Mouse (Mus musculus): ENCODE results near the gene Nudt16l1. TPM values are rescaled to one million over a fixed set of nuclear protein-coding genes. Genes with fewer than 3 reads are reported as not detected.

Gene Nudt16l1
- polyA plus RNA-seq, 1 experiment from 2014 or later: 152 TPM

GRCm38 (mm10) chr16:4905591-4905990, 33.0 kb upstream of the Nudt16l1 start:
- peaks cover 16% of the 10 kb centered on the region for H3K36me3 ChIP-seq (ENCODE audit: insufficient read depth, low read length)
- no peak for ATAC-seq (replicated peaks; ENCODE audit: low FRiP score, low read depth)
- H3K4me1 ChIP-seq (replicated peaks; ENCODE audit: insufficient read depth, low read length): 0 out of 2 replicates have a peak, but pooled peaks cover 5% of the 10 kb centered on the region
- WGBS: 40% methylated on average over 1 of the region's 1 CpGs
- no peak overlapping the region for H3K4me2 ChIP-seq (ENCODE audit: low read length)
- no peak overlapping the region for H3K4me3 ChIP-seq (replicated peaks; ENCODE audit: low read depth, low read length)
- no peaks in the 10 kb centered on the region for H3K27me3 ChIP-seq (ENCODE audit: insufficient read depth, low read length)
- H3K27ac ChIP-seq: no peak overlapping the region
- DNase-seq (ENCODE audit: low spot score): no peak
- H3K9ac ChIP-seq (ENCODE audit: low read depth, low read length): no peak overlapping the region
- TF ChIP-seq CTCF (IDR thresholded peaks at IDR 0.05; ENCODE audit: low read depth): no peak
- H3K9me3 ChIP-seq (replicated peaks; ENCODE audit: low read length): no peaks in the 10 kb centered on the region

DNA sequence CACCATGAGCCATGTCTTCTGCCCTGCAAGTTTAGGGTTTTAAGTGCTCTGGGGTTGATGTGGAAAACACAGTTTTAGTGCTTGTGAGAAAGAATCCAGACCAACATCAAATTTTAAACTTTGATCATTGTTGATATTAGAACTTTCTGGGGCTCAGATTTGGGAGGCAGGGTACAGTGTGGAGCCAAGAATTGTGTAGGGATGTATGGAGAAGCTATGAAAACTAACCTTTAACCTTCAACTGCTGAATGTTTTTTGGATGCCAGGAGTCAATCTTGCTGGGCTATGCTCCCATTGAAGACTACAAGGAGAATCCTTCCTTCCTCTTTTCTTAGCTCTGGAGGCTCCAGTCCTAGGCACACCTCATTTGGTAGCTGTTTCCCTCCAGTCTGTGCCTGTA, 32.0 kb upstream of the Nudt16l1 start:
- no peak overlapping the region for H3K4me3 ChIP-seq (replicated peaks; ENCODE audit: low read depth, low read length)
- no peaks in the 10 kb centered on the region for H3K9me3 ChIP-seq (replicated peaks; ENCODE audit: low read length)
- no peak overlapping the region for H3K4me2 ChIP-seq (ENCODE audit: low read length)
- ATAC-seq (replicated peaks; ENCODE audit: low FRiP score, low read depth) (no peak), DNase-seq (ENCODE audit: low spot score) (no peak)
- H3K4me1 ChIP-seq (replicated peaks; ENCODE audit: insufficient read depth, low read length): 0 out of 2 replicates have a peak, but pooled peaks cover 5% of the 10 kb centered on the region
- H3K27ac ChIP-seq: no peak overlapping the region
- no peaks in the 10 kb centered on the region for H3K27me3 ChIP-seq (ENCODE audit: insufficient read depth, low read length)
- peaks cover 26% of the 10 kb centered on the region for H3K36me3 ChIP-seq (ENCODE audit: insufficient read depth, low read length)
- no peak for TF ChIP-seq CTCF (IDR thresholded peaks at IDR 0.05; ENCODE audit: low read depth)
- H3K9ac ChIP-seq (ENCODE audit: low read depth, low read length): no peak overlapping the region

- 61% methylated on average over 2 of the region's 2 CpGs for WGBS
- H3K27me3 ChIP-seq (ENCODE audit: insufficient read depth, low read length): no peaks in the 10 kb centered on the region
- ATAC-seq (replicated peaks; ENCODE audit: low FRiP score, low read depth): no peak
These were observed 31.2 kb upstream of the Nudt16l1 start for GRCm38 (mm10) chr16:4907386-4907785.

DNA sequence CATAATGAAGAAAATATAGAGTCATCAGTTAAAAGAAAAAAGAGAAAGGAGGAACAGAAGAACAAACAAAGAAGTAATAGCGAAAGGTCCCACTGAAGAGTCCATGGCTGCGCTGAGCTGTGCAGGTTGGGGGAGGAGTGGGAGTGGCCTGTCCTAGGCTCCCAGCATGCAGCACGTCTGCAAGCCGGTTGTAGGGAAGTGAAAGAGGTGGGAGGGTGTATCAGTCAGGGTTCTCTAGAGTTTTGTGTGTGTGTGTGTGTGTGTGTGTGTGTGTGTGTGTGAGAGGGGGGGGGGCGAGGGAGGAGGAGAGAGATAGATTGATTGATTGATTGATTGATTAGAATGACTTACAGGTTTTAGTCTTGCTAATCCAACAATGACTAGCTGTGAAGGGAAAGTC, 30.6 kb upstream of the Nudt16l1 start:
- Histone ChIP-seq H3K4me3 (replicated peaks; ENCODE audit: low read depth, low read length) (no peak overlapping the region), H3K9ac (ENCODE audit: low read depth, low read length) (no peak overlapping the region), H3K27ac (no peak overlapping the region), H3K4me1 (replicated peaks; ENCODE audit: insufficient read depth, low read length) (0 out of 2 replicates have a peak, but pooled peaks cover 5% of the 10 kb centered on the region), H3K9me3 (replicated peaks; ENCODE audit: low read length) (no peaks in the 10 kb centered on the region), H3K4me2 (ENCODE audit: low read length) (no peak overlapping the region), H3K36me3 (ENCODE audit: insufficient read depth, low read length) (peaks cover 31% of the 10 kb centered on the region), H3K27me3 (ENCODE audit: insufficient read depth, low read length) (no peaks in the 10 kb centered on the region)
- 54% methylated on average over 4 of the region's 5 CpGs for WGBS
- DNase-seq (ENCODE audit: low spot score): no peak
- ATAC-seq (replicated peaks; ENCODE audit: low FRiP score, low read depth): no peak
- TF ChIP-seq CTCF (IDR thresholded peaks at IDR 0.05; ENCODE audit: low read depth): no peak

More at GRCm38 (mm10) chr16:4907386-4907785, 31.2 kb upstream of the Nudt16l1 start:
- Histone ChIP-seq H3K9ac (ENCODE audit: low read depth, low read length) (no peak overlapping the region), H3K4me1 (replicated peaks; ENCODE audit: insufficient read depth, low read length) (0 out of 2 replicates have a peak, but pooled peaks cover 5% of the 10 kb centered on the region), H3K36me3 (ENCODE audit: insufficient read depth, low read length) (peaks cover 31% of the 10 kb centered on the region), H3K27ac (no peak overlapping the region), H3K4me3 (replicated peaks; ENCODE audit: low read depth, low read length) (no peak overlapping the region), H3K4me2 (ENCODE audit: low read length) (no peak overlapping the region), H3K9me3 (replicated peaks; ENCODE audit: low read length) (no peaks in the 10 kb centered on the region)
- TF ChIP-seq CTCF (IDR thresholded peaks at IDR 0.05; ENCODE audit: low read depth): no peak
- no peak for DNase-seq (ENCODE audit: low spot score)

- H3K9me3 ChIP-seq (replicated peaks; ENCODE audit: low read length): no peaks in the 10 kb centered on the region
- no peak overlapping the region for H3K4me2 ChIP-seq (ENCODE audit: low read length)
- H3K4me1 ChIP-seq (replicated peaks; ENCODE audit: insufficient read depth, low read length): no peaks in the 10 kb centered on the region; the same call in 1 of the 2 replicates
- H3K27ac ChIP-seq: no peak overlapping the region
- H3K4me3 ChIP-seq (replicated peaks; ENCODE audit: low read depth, low read length): no peak overlapping the region
- peaks cover 31% of the 10 kb centered on the region for H3K36me3 ChIP-seq (ENCODE audit: insufficient read depth, low read length)
- ATAC-seq (replicated peaks; ENCODE audit: low FRiP score, low read depth): no peak
- 98% methylated on average over 2 of the region's 2 CpGs for WGBS
- H3K9ac ChIP-seq (ENCODE audit: low read depth, low read length): no peak overlapping the region
- DNase-seq (ENCODE audit: low spot score): no peak
- H3K27me3 ChIP-seq (ENCODE audit: insufficient read depth, low read length): no peaks in the 10 kb centered on the region
- TF ChIP-seq CTCF (IDR thresholded peaks at IDR 0.05; ENCODE audit: low read depth): peak; percentile 57; the same call in 1 of the 2 replicates
These were observed 28.8 kb upstream of the Nudt16l1 start for GRCm38 (mm10) chr16:4909745-4910144.

- no peak overlapping the region for H3K4me2 ChIP-seq (ENCODE audit: low read length)
These were observed 27.8 kb upstream of the Nudt16l1 start for GRCm38 (mm10) chr16:4910758-4911157.

More at GRCm38 (mm10) chr16:4910758-4911157, 27.8 kb upstream of the Nudt16l1 start:
- DNase-seq (ENCODE audit: low spot score): no peak
- Histone ChIP-seq H3K36me3 (ENCODE audit: insufficient read depth, low read length) (peaks cover 37% of the 10 kb centered on the region), H3K9me3 (replicated peaks; ENCODE audit: low read length) (no peaks in the 10 kb centered on the region), H3K4me3 (replicated peaks; ENCODE audit: low read depth, low read length) (no peak overlapping the region), H3K9ac (ENCODE audit: low read depth, low read length) (no peak overlapping the region), H3K4me1 (replicated peaks; ENCODE audit: insufficient read depth, low read length) (no peaks in the 10 kb centered on the region; the same call in 1 of the 2 replicates), H3K27me3 (ENCODE audit: insufficient read depth, low read length) (no peaks in the 10 kb centered on the region), H3K27ac (no peak overlapping the region)
- no peak for TF ChIP-seq CTCF (IDR thresholded peaks at IDR 0.05; ENCODE audit: low read depth)
- WGBS: 93% methylated on average over 8 of the region's 8 CpGs
- no peak for ATAC-seq (replicated peaks; ENCODE audit: low FRiP score, low read depth)
